Mouse (Mus musculus): ENCODE measurements at regions not wholly inside any gene's neighbourhood (a gene's known extent, or its start where the extent isn't known, plus 50 kb on each side); places are given as distances from the start of the nearest gene placed in this dataset.
A peak's percentile ranks its signal among the peaks of the same experiment; 100 is the strongest.
"Not testable (repeated sequence)": the region's sequence is repeated elsewhere in the genome, so short reads cannot be mapped to it uniquely, and the experiment has no call there.

DNA sequence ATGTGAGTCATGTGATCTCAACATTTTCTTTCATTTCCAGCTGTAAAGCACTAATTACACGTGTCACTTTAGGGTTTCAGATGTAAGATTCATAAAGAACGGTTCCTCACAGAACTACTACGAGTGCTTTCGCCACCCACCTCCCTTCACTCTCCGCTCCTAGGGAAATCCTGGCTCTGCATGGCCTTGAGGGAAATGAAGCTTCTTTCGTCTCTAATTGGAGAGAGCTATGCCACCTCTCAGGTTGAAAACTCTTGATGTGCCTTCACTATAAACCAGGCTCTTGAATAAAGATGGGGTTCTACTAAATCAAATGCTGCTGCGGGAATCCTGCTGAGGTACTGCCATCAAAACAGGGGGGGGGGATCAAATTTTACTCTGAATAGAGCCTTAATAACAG lies 686.0 kb upstream of the Hs3st1 start:
- ATAC-seq (no peak), DNase-seq (ENCODE audit: low spot score) (no peak)
- Histone ChIP-seq H3K27ac (no peak overlapping the region), H3K27me3 (ENCODE audit: insufficient read depth, low read length) (no peaks in the 10 kb centered on the region), H3K4me1 (ENCODE audit: insufficient read depth, low read length) (no peaks in the 10 kb centered on the region), H3K9me3 (ENCODE audit: low read length) (no peaks in the 10 kb centered on the region), H3K9ac (replicated peaks; ENCODE audit: low read length) (no peak overlapping the region), H3K36me3 (ENCODE audit: insufficient read depth, low read length) (no peaks in the 10 kb centered on the region), H3K4me2 (ENCODE audit: low read depth, low read length) (no peak overlapping the region), H3K4me3 (ENCODE audit: low read length) (no peak overlapping the region)
- WGBS = 73% methylated on average over 7 of the region's 7 CpGs
- TF ChIP-seq CTCF (IDR thresholded peaks at IDR 0.05; ENCODE audit: low read depth) = no peak

DNA sequence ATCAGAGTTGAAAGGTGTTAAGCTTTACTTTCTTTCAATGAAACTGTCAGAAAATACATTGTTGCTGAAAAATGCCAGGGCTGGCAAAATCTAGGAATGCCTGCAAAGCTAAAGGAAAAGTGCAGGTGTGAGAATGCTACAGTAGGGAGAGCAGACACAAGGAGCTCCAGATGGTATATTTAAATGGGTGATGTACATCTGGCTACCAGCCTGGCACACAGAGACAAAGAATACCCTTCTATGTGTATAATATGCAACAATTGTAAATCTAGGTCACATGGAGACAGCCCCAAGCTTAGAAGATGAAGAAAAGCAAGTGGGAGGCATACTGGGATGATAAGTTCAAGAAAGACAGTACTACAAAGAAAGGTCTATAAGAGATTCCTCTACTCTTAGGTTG lies 647.4 kb upstream of the Hs3st1 start:
- no peak for DNase-seq (ENCODE audit: low spot score)
- no peak for TF ChIP-seq CTCF (IDR thresholded peaks at IDR 0.05; ENCODE audit: low read depth)
- Histone ChIP-seq H3K9me3 (ENCODE audit: low read length) (no peaks in the 10 kb centered on the region), H3K9ac (replicated peaks; ENCODE audit: low read length) (no peak overlapping the region), H3K4me1 (ENCODE audit: insufficient read depth, low read length) (no peaks in the 10 kb centered on the region), H3K27me3 (ENCODE audit: insufficient read depth, low read length) (no peaks in the 10 kb centered on the region), H3K4me3 (ENCODE audit: low read length) (no peak overlapping the region), H3K27ac (no peak overlapping the region), H3K36me3 (ENCODE audit: insufficient read depth, low read length) (no peaks in the 10 kb centered on the region), H3K4me2 (ENCODE audit: low read depth, low read length) (no peak overlapping the region)
- ATAC-seq = no peak

DNA sequence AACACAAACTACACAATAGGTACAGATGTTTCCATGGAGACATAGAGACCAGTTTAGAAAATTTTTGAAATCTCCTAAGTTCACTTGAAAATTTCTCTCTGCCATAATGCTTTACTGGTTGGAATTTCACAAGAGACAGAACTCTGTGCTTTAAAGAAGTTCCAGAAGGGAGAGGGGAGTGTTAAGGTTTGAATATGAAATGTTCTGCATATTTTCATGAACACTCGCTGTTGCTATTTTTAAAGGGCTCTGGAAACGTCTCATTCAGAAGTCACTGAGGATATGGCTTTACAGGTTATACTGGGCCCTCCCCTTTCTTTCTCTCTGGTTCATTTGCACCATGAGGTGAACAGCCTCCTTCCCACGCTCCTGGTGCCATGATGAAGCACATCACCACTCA lies 639.5 kb upstream of the Hs3st1 start:
- 76% methylated on average over 3 of the region's 3 CpGs for WGBS
- Histone ChIP-seq H3K27ac (no peak overlapping the region), H3K4me2 (ENCODE audit: low read depth, low read length) (no peak overlapping the region), H3K9me3 (ENCODE audit: low read length) (no peaks in the 10 kb centered on the region), H3K27me3 (ENCODE audit: insufficient read depth, low read length) (no peaks in the 10 kb centered on the region), H3K9ac (replicated peaks; ENCODE audit: low read length) (no peak overlapping the region), H3K4me1 (ENCODE audit: insufficient read depth, low read length) (no peaks in the 10 kb centered on the region), H3K36me3 (ENCODE audit: insufficient read depth, low read length) (no peaks in the 10 kb centered on the region), H3K4me3 (ENCODE audit: low read length) (no peak overlapping the region)
- DNase-seq (ENCODE audit: low spot score) = no peak
- no peak for ATAC-seq
- TF ChIP-seq CTCF (IDR thresholded peaks at IDR 0.05; ENCODE audit: low read depth) = no peak

DNA sequence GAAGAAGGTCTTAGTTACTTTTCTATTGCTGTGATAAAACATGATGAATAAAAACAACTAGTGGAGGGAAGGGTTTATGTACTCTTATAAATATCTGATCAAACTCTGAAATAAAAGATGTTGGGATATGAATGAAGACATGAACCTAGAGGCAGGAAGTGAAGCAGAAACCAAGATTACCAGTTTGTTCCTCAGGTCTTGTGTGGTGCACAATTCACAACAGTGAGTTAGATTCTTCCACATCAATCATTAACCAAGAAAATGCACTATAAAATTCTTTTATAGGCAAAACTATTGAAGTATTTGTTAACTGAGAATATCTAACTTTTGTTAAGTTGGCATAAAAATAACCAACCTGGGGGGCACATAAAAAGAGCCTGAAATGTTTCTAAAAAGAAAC lies 634.3 kb upstream of the Hs3st1 start:
- no peak for DNase-seq (ENCODE audit: low spot score)
- Histone ChIP-seq H3K4me2 (ENCODE audit: low read depth, low read length) (no peak overlapping the region), H3K27ac (no peak overlapping the region), H3K9ac (replicated peaks; ENCODE audit: low read length) (no peak overlapping the region), H3K27me3 (ENCODE audit: insufficient read depth, low read length) (no peaks in the 10 kb centered on the region), H3K36me3 (ENCODE audit: insufficient read depth, low read length) (no peaks in the 10 kb centered on the region), H3K9me3 (ENCODE audit: low read length) (no peaks in the 10 kb centered on the region), H3K4me1 (ENCODE audit: insufficient read depth, low read length) (no peaks in the 10 kb centered on the region), H3K4me3 (ENCODE audit: low read length) (no peak overlapping the region)
- ATAC-seq = no peak
- TF ChIP-seq CTCF (IDR thresholded peaks at IDR 0.05; ENCODE audit: low read depth) = no peak

DNA sequence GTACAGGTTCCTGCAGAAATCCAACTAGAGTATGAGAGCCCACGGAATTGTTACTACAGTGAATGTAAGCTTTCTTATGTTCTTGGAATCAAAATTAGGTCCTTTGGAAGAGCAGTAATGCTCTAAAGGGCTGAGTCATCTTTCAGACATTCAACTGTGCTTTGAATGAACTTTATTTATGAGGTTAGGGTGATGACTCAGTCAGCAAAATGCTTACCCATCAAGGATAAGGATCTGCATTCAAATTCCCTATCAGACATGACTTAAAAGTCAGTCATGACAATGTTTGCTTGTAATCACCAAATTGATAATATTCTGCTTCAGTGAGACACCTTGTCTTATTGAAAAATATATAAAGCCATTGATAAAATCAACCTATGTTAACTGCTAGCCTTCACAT lies 611.7 kb upstream of the Hs3st1 start:
- Histone ChIP-seq H3K4me3 (ENCODE audit: low read length) (no peak overlapping the region), H3K9me3 (ENCODE audit: low read length) (no peaks in the 10 kb centered on the region), H3K27me3 (ENCODE audit: insufficient read depth, low read length) (no peaks in the 10 kb centered on the region), H3K9ac (replicated peaks; ENCODE audit: low read length) (no peak overlapping the region), H3K4me1 (ENCODE audit: insufficient read depth, low read length) (no peaks in the 10 kb centered on the region), H3K36me3 (ENCODE audit: insufficient read depth, low read length) (no peaks in the 10 kb centered on the region), H3K27ac (no peak overlapping the region), H3K4me2 (ENCODE audit: low read depth, low read length) (no peak overlapping the region)
- WGBS = 78% methylated on average over 1 of the region's 1 CpGs
- TF ChIP-seq CTCF (IDR thresholded peaks at IDR 0.05; ENCODE audit: low read depth) = no peak
- DNase-seq (ENCODE audit: low spot score) (no peak), ATAC-seq (no peak)

DNA sequence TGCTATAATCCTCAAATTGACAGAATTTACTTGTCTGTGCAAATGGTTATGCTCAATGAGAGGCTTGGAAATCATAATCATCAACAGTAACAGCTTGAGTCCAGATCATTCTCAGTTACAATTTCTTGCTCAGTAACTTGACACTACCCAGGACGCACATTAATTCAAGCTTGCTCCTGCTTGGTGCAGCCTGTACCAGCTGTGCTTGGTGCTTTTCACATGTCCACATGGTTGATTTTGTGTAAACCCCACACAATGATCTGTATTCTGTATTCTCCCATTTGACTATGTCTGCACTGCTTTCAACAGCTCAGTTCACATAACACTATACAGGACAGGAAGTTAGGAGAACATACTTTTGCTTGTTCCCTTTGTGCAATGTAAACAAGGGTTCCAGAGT lies 576.0 kb upstream of the Hs3st1 start:
- Histone ChIP-seq H3K27ac (no peak overlapping the region), H3K4me3 (ENCODE audit: low read length) (no peak overlapping the region), H3K9ac (replicated peaks; ENCODE audit: low read length) (no peak overlapping the region), H3K4me1 (ENCODE audit: insufficient read depth, low read length) (no peaks in the 10 kb centered on the region), H3K27me3 (ENCODE audit: insufficient read depth, low read length) (no peaks in the 10 kb centered on the region), H3K4me2 (ENCODE audit: low read depth, low read length) (no peak overlapping the region), H3K9me3 (ENCODE audit: low read length) (no peaks in the 10 kb centered on the region), H3K36me3 (ENCODE audit: insufficient read depth, low read length) (no peaks in the 10 kb centered on the region)
- 0 out of 2 replicates have a peak, but pooled peaks have one; percentile 21 for ATAC-seq
- WGBS = 63% methylated on average over 1 of the region's 1 CpGs
- peak; percentile 6 for DNase-seq (ENCODE audit: low spot score)
- TF ChIP-seq CTCF (IDR thresholded peaks at IDR 0.05; ENCODE audit: low read depth) = no peak

DNA sequence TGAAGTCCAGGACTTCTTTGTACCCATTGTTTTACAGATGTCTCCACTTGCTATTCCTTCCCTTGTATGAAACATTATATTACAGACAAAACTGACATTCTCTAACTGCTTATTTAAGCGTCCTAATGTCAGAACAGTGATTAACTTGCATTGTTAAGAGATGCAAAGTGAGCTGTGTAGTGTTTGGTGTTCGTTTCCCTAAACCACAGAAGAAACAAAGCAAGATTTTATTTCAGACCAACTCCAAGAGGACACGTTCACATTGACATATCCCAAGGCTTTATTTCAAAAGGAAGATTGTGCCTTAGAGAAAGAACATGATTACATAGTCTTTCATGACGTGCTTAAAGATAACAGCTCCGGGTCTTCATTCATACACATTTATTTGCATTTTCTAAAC lies 553.2 kb upstream of the Hs3st1 start:
- no peak for ATAC-seq

DNA sequence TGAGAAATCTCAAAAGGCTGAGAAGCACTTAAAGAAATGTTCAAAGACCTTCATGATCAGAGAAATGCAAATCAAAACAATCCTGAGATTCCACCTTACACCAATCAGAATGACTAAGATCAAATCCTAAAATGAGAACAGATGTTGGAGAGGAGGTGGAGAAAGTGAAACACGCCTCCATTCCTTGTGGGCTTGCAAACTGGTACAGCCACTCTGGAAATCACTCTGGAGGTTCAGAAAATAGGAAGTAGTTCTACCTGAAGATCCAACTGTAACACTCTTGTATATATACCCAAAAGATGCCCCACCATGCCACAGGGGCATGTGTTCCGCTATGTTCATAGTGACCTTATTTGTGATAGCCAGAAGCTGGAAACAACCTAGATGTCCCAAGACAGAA lies 549.5 kb upstream of the Hs3st1 start:
- not testable (repeated sequence) for H3K27me3 ChIP-seq (ENCODE audit: insufficient read depth, low read length); H3K36me3 ChIP-seq (ENCODE audit: insufficient read depth, low read length); H3K9me3 ChIP-seq (ENCODE audit: low read length); H3K4me1 ChIP-seq (ENCODE audit: insufficient read depth, low read length); DNase-seq (ENCODE audit: low spot score); H3K27ac ChIP-seq; H3K9ac ChIP-seq (replicated peaks; ENCODE audit: low read length); ATAC-seq; H3K4me2 ChIP-seq (ENCODE audit: low read depth, low read length); H3K4me3 ChIP-seq (ENCODE audit: low read length)
- WGBS = 94% methylated on average over 2 of the region's 2 CpGs

More for the DNA sequence above, 553.2 kb upstream of the Hs3st1 start:
- no peak for TF ChIP-seq CTCF (IDR thresholded peaks at IDR 0.05; ENCODE audit: low read depth)
- Histone ChIP-seq H3K36me3 (ENCODE audit: insufficient read depth, low read length) (no peaks in the 10 kb centered on the region), H3K4me3 (ENCODE audit: low read length) (no peak overlapping the region), H3K27ac (no peak overlapping the region), H3K4me2 (ENCODE audit: low read depth, low read length) (no peak overlapping the region), H3K4me1 (ENCODE audit: insufficient read depth, low read length) (no peaks in the 10 kb centered on the region), H3K27me3 (ENCODE audit: insufficient read depth, low read length) (no peaks in the 10 kb centered on the region), H3K9ac (replicated peaks; ENCODE audit: low read length) (no peak overlapping the region), H3K9me3 (ENCODE audit: low read length) (no peaks in the 10 kb centered on the region)
- WGBS = 67% methylated on average over 5 of the region's 5 CpGs
- DNase-seq (ENCODE audit: low spot score) = no peak

Measured in hindbrain, postnatal 0 days (tissue).